Mouse (Mus musculus): ENCODE measurements around the gene Iqgap2. TPM values are rescaled to one million over a fixed set of nuclear protein-coding genes. Genes with fewer than 3 reads are reported as not detected.

Gene Iqgap2
- polyA plus RNA-seq, 1 experiment = 0.06 TPM

DNA sequence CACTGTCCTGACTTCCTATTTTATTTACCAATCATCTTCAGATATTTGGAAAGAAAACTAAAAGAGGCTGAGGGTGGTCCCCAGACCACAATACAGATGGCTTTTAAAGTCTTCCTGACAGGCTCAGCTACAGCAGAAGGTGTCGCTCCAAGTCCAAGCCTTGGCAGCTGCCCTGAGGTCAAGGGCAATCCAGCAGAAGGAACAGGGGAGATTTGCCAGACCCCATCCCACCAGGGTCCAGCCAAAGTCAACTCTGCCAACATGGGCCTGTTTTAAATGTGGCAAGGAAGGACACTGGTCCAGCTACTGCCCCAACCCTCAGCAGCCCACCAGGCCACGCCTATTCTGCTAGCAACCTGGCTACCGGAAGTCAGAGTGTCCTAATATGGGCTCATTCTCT lies 241.8 kb downstream of the Iqgap2 start:
- Histone ChIP-seq H3K27me3 (ENCODE audit: control insufficient read depth, insufficient read depth, insufficient read length) (no peaks in the 10 kb centered on the region), H3K4me3 (ENCODE audit: insufficient read depth, poor library complexity, severe bottlenecking) (no peak overlapping the region), H3ac (ENCODE audit: control insufficient read depth, insufficient read length, low read depth) (no peak overlapping the region), H3K79me3 (ENCODE audit: low read depth) (no peaks in the 10 kb centered on the region), H3K36me3 (ENCODE audit: control insufficient read depth, insufficient read depth) (no peaks in the 10 kb centered on the region), H3K79me2 (ENCODE audit: control insufficient read depth, insufficient read depth) (no peaks in the 10 kb centered on the region)
- no peak for TF ChIP-seq MYOG (IDR thresholded peaks at IDR 0.05; ENCODE audit: control insufficient read depth, extremely low read depth, insufficient read length)
- no peak for TF ChIP-seq CTCF (IDR thresholded peaks at IDR 0.05; ENCODE audit: control insufficient read depth, insufficient read depth, insufficient read length)
- TF ChIP-seq FOSL1 (IDR thresholded peaks at IDR 0.05; ENCODE audit: insufficient read depth, low read length, poor library complexity, severe bottlenecking) = no peak
- no peak for TF ChIP-seq USF1 (IDR thresholded peaks at IDR 0.05; ENCODE audit: low read depth)
- TF ChIP-seq MYOD1 (IDR thresholded peaks at IDR 0.05; ENCODE audit: control insufficient read depth, insufficient read length, low read depth) = no peak
- TF ChIP-seq CEBPB (IDR thresholded peaks at IDR 0.05; ENCODE audit: low read depth) = no peak
- TF ChIP-seq MAX (IDR thresholded peaks at IDR 0.05) = no peak

- TF ChIP-seq CTCF (IDR thresholded peaks at IDR 0.05; ENCODE audit: control insufficient read depth, insufficient read depth, insufficient read length) (no peak), MYOG (IDR thresholded peaks at IDR 0.05; ENCODE audit: control insufficient read depth, extremely low read depth, insufficient read length) (no peak), FOSL1 (IDR thresholded peaks at IDR 0.05; ENCODE audit: insufficient read depth, low read length, poor library complexity, severe bottlenecking) (no peak), MAX (IDR thresholded peaks at IDR 0.05) (no peak), CEBPB (IDR thresholded peaks at IDR 0.05; ENCODE audit: low read depth) (no peak), MYOD1 (IDR thresholded peaks at IDR 0.05; ENCODE audit: control insufficient read depth, insufficient read length, low read depth) (no peak), USF1 (IDR thresholded peaks at IDR 0.05; ENCODE audit: low read depth) (no peak)
- Histone ChIP-seq H3K4me3 (ENCODE audit: insufficient read depth, poor library complexity, severe bottlenecking) (no peak overlapping the region), H3K79me2 (ENCODE audit: control insufficient read depth, insufficient read depth) (no peaks in the 10 kb centered on the region), H3ac (ENCODE audit: control insufficient read depth, insufficient read length, low read depth) (no peak overlapping the region), H3K36me3 (ENCODE audit: control insufficient read depth, insufficient read depth) (no peaks in the 10 kb centered on the region), H3K79me3 (ENCODE audit: low read depth) (no peaks in the 10 kb centered on the region), H3K27me3 (ENCODE audit: control insufficient read depth, insufficient read depth, insufficient read length) (no peaks in the 10 kb centered on the region)
These were observed 244.5 kb downstream of the Iqgap2 start for GRCm38 (mm10) chr13:95647248-95647647.

DNA sequence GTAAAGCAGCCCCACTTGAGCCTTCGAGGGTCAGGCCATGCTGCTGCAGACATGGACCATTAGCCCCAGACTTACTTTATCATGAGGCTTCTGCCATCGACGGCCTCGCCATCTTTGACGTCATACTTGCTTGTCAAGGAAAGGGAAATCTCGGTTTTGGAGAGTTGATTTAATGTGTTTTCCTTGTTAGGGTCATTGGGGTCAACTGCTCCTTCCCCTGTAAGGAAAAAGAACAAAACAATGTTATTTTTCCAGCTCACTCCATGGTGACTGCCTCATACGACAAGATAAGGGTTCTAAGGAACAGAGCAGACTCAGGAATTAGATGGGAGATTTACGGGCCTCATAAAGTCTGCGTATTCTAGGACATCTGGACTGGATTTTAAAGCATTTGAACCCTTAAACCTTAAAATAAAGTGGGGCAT lies 245.0 kb downstream of the Iqgap2 start:
- H3ac ChIP-seq (ENCODE audit: control insufficient read depth, insufficient read length, low read depth) = no peak overlapping the region
- no peaks in the 10 kb centered on the region for H3K79me3 ChIP-seq (ENCODE audit: low read depth)
- H3K79me2 ChIP-seq (ENCODE audit: control insufficient read depth, insufficient read depth) = no peaks in the 10 kb centered on the region
- H3K4me3 ChIP-seq (ENCODE audit: insufficient read depth, poor library complexity, severe bottlenecking) = no peak overlapping the region
- no peaks in the 10 kb centered on the region for H3K27me3 ChIP-seq (ENCODE audit: control insufficient read depth, insufficient read depth, insufficient read length)
- H3K36me3 ChIP-seq (ENCODE audit: control insufficient read depth, insufficient read depth) = no peaks in the 10 kb centered on the region
- TF ChIP-seq MYOD1 (IDR thresholded peaks at IDR 0.05; ENCODE audit: control insufficient read depth, insufficient read length, low read depth) (no peak), CEBPB (IDR thresholded peaks at IDR 0.05; ENCODE audit: low read depth) (no peak), USF1 (IDR thresholded peaks at IDR 0.05; ENCODE audit: low read depth) (no peak), MAX (IDR thresholded peaks at IDR 0.05) (no peak), FOSL1 (IDR thresholded peaks at IDR 0.05; ENCODE audit: insufficient read depth, low read length, poor library complexity, severe bottlenecking) (no peak), CTCF (IDR thresholded peaks at IDR 0.05; ENCODE audit: control insufficient read depth, insufficient read depth, insufficient read length) (no peak), MYOG (IDR thresholded peaks at IDR 0.05; ENCODE audit: control insufficient read depth, extremely low read depth, insufficient read length) (no peak)

GRCm38 (mm10) chr13:95643740-95644139 lies 248.0 kb downstream of the Iqgap2 start:
- H3K36me3 ChIP-seq (ENCODE audit: control insufficient read depth, insufficient read depth) = no peaks in the 10 kb centered on the region
- no peaks in the 10 kb centered on the region for H3K79me3 ChIP-seq (ENCODE audit: low read depth)
- no peaks in the 10 kb centered on the region for H3K27me3 ChIP-seq (ENCODE audit: control insufficient read depth, insufficient read depth, insufficient read length)
- H3K79me2 ChIP-seq (ENCODE audit: control insufficient read depth, insufficient read depth) = no peaks in the 10 kb centered on the region
- TF ChIP-seq CTCF (IDR thresholded peaks at IDR 0.05; ENCODE audit: control insufficient read depth, insufficient read depth, insufficient read length) (no peak), MYOD1 (IDR thresholded peaks at IDR 0.05; ENCODE audit: control insufficient read depth, insufficient read length, low read depth) (no peak), USF1 (IDR thresholded peaks at IDR 0.05; ENCODE audit: low read depth) (no peak), MAX (IDR thresholded peaks at IDR 0.05) (no peak), MYOG (IDR thresholded peaks at IDR 0.05; ENCODE audit: control insufficient read depth, extremely low read depth, insufficient read length) (no peak)
- H3ac ChIP-seq (ENCODE audit: control insufficient read depth, insufficient read length, low read depth) = no peak overlapping the region
- H3K4me3 ChIP-seq (ENCODE audit: insufficient read depth, poor library complexity, severe bottlenecking) = no peak overlapping the region

GRCm38 (mm10) chr13:95641061-95641986 lies 250.4 kb downstream of the Iqgap2 start:
- TF ChIP-seq FOSL1 (IDR thresholded peaks at IDR 0.05; ENCODE audit: insufficient read depth, low read length, poor library complexity, severe bottlenecking) = peak; percentile 76
- TF ChIP-seq USF1 (IDR thresholded peaks at IDR 0.05; ENCODE audit: low read depth) = no peak
- TF ChIP-seq MYOD1 (IDR thresholded peaks at IDR 0.05; ENCODE audit: control insufficient read depth, insufficient read length, low read depth) = peak; percentile 71
- no peak for TF ChIP-seq MYOG (IDR thresholded peaks at IDR 0.05; ENCODE audit: control insufficient read depth, extremely low read depth, insufficient read length)
- TF ChIP-seq MAX (IDR thresholded peaks at IDR 0.05) = peak; percentile 59
- TF ChIP-seq CEBPB (IDR thresholded peaks at IDR 0.05; ENCODE audit: low read depth) = peak; percentile 92
- no peak for TF ChIP-seq CTCF (IDR thresholded peaks at IDR 0.05; ENCODE audit: control insufficient read depth, insufficient read depth, insufficient read length)
- Histone ChIP-seq H3K36me3 (ENCODE audit: control insufficient read depth, insufficient read depth) (no peaks in the 10 kb centered on the region), H3K27me3 (ENCODE audit: control insufficient read depth, insufficient read depth, insufficient read length) (no peaks in the 10 kb centered on the region), H3K4me3 (ENCODE audit: insufficient read depth, poor library complexity, severe bottlenecking) (no peak overlapping the region), H3K79me3 (ENCODE audit: low read depth) (no peaks in the 10 kb centered on the region), H3ac (ENCODE audit: control insufficient read depth, insufficient read length, low read depth) (peak overlapping the region; percentile 19), H3K79me2 (ENCODE audit: control insufficient read depth, insufficient read depth) (no peaks in the 10 kb centered on the region)

All from C2C12 (cell line).